Mouse (Mus musculus) heart, embryonic 15.5 days (tissue): ENCODE data around the gene Aicda. TPM values are rescaled to one million over a fixed set of nuclear protein-coding genes. Genes with fewer than 3 reads are reported as not detected.

Source experiments
- ATAC-seq: fragments of 200-750 bp; cut with Nextera tagmentation; replicated peaks from 2 replicates; pipeline ENCODE4 v1.8.0; 2017; ENCODE audit warnings: low read depth, moderate TSS enrichment; ENCODE audit not compliant: insufficient number of reproducible peaks, insufficient read depth, low FRiP score
- H3K27ac ChIP-seq: fragments of 300-500 bp; sonication (generic); 2 replicates; pipeline ENCODE4 v1.5.1; 2015; ENCODE audit warnings: mild to moderate bottlenecking, inconsistent platforms
- H3K27me3 ChIP-seq: fragments of 300-500 bp; sonication (generic); 2 replicates; pipeline ENCODE4 v1.6.1; 2015; ENCODE audit warnings: inconsistent platforms
- H3K36me3 ChIP-seq: fragments of 300-500 bp; sonication (generic); 2 replicates; pipeline ENCODE4 v1.6.1; 2015; ENCODE audit warnings: mild to moderate bottlenecking, inconsistent platforms
- H3K4me1 ChIP-seq: fragments of 300-500 bp; sonication (generic); replicated peaks from 2 replicates; pipeline ENCODE4 v1.6.1; 2015; ENCODE audit warnings: inconsistent platforms
- H3K4me2 ChIP-seq: fragments of 300-500 bp; sonication (generic); 2 replicates; pipeline ENCODE4 v1.6.1; 2015; ENCODE audit warnings: inconsistent platforms, mild to moderate bottlenecking, moderate library complexity
- H3K4me3 ChIP-seq: fragments of 300-500 bp; sonication (generic); 2 replicates; pipeline ENCODE4 v1.5.1; 2015; ENCODE audit warnings: mild to moderate bottlenecking, inconsistent platforms
- H3K9ac ChIP-seq: fragments of 300-500 bp; sonication (generic); 2 replicates; pipeline ENCODE4 v1.6.1; 2015; ENCODE audit warnings: mild to moderate bottlenecking, inconsistent platforms
- H3K9me3 ChIP-seq: fragments of 300-500 bp; sonication (generic); replicated peaks from 2 replicates; pipeline ENCODE4 v1.6.1; 2016; ENCODE audit warnings: inconsistent platforms
- WGBS: fragments of 180-500 bp; shearing (Covaris S2); methylation state at CpG from one replicate; pipeline ENCODE4 v1.1.7; 2015; ENCODE audit warnings: mixed read lengths; 5-methylcytosine and 5-hydroxymethylcytosine counted together
- polyA plus RNA-seq: library from polyadenylated mRNA; unstranded; fragments of >200 nt; fragmentation: Nextera tagmentation; extraction: Ambion mirVana; gene quantifications from 2 replicates; pipeline ENCODE4 v1.2.1, GENCODE M21; 2015

Gene Aicda
- polyA plus RNA-seq, 1 experiment from 2014 or later, result not detected

GRCm38 (mm10) chr6:122601615-122602014, 48.0 kb downstream of the Aicda start:
- Histone ChIP-seq H3K4me3 (peak overlapping the region; percentile 61), H3K36me3 (no peaks in the 10 kb centered on the region), H3K27ac (no peak overlapping the region), H3K4me2 (peak overlapping the region; percentile 68), H3K27me3 (no peaks in the 10 kb centered on the region), H3K9ac (no peak overlapping the region), H3K9me3 (no peaks in the 10 kb centered on the region), H3K4me1 (no peaks in the 10 kb centered on the region; the same call in 1 of the 2 replicates)
- 81% methylated on average over 3 of the region's 3 CpGs for WGBS
- ATAC-seq, result no peak

GRCm38 (mm10) chr6:122602242-122602991, 48.8 kb downstream of the Aicda start, which contains the start of gene Apobec1:
TSS of gene Apobec1 (minus strand) at chr6:122602444.
- 2% methylated on average over 22 of the region's 22 CpGs for WGBS
- peak within 1 kb of the TSS; percentile 81 for H3K27ac ChIP-seq

GRCm38 (mm10) chr6:122602992-122603322, 49.4 kb downstream of the Aicda start:
- Histone ChIP-seq H3K4me2 (peak overlapping the region; percentile 68), H3K4me1 (no peaks in the 10 kb centered on the region; the same call in 1 of the 2 replicates), H3K27me3 (no peaks in the 10 kb centered on the region), H3K9ac (peak overlapping the region; percentile 48), H3K27ac (peak overlapping the region; percentile 81), H3K4me3 (peak overlapping the region; percentile 61), H3K36me3 (no peaks in the 10 kb centered on the region), H3K9me3 (no peaks in the 10 kb centered on the region)
- 31% methylated on average over 1 of the region's 1 CpGs for WGBS
- ATAC-seq, result no peak

More at GRCm38 (mm10) chr6:122602242-122602991, 48.8 kb downstream of the Aicda start, which contains the start of gene Apobec1:
- Histone ChIP-seq H3K27me3 (no peaks in the 10 kb centered on the region), H3K4me1 (no peaks in the 10 kb centered on the region; the same call in 1 of the 2 replicates), H3K9me3 (no peaks in the 10 kb centered on the region), H3K36me3 (no peaks in the 10 kb centered on the region), H3K9ac (peak within 1 kb of the TSS; percentile 48), H3K4me2 (peak within 1 kb of the TSS; percentile 68), H3K4me3 (peak within 1 kb of the TSS; percentile 61)
- peak; percentile 68 for ATAC-seq

- no peaks in the 10 kb centered on the region for H3K9me3 ChIP-seq
- no peak overlapping the region for H3K27ac ChIP-seq
- H3K27me3 ChIP-seq, result no peaks in the 10 kb centered on the region
- no peak for ATAC-seq
- H3K9ac ChIP-seq, result no peak overlapping the region
- H3K4me1 ChIP-seq, result peaks cover under 1% of the 10 kb centered on the region; the same call in 1 of the 2 replicates
- no peak overlapping the region for H3K4me3 ChIP-seq
- no peaks in the 10 kb centered on the region for H3K36me3 ChIP-seq
- no peak overlapping the region for H3K4me2 ChIP-seq
Measured at GRCm38 (mm10) chr6:122604260-122604659, 50.7 kb downstream of the Aicda start.

- Histone ChIP-seq H3K9me3 (no peaks in the 10 kb centered on the region), H3K36me3 (no peaks in the 10 kb centered on the region), H3K4me2 (no peak overlapping the region), H3K4me1 (peaks cover 6% of the 10 kb centered on the region), H3K4me3 (no peak overlapping the region), H3K27ac (no peak overlapping the region), H3K27me3 (no peaks in the 10 kb centered on the region), H3K9ac (no peak overlapping the region)
- ATAC-seq, result no peak
- 82% methylated on average over 8 of the region's 8 CpGs for WGBS
Measured at GRCm38 (mm10) chr6:122605483-122605882, 51.9 kb downstream of the Aicda start.

- Histone ChIP-seq H3K4me3 (no peak overlapping the region), H3K36me3 (no peaks in the 10 kb centered on the region), H3K9me3 (no peaks in the 10 kb centered on the region), H3K4me2 (no peak overlapping the region), H3K9ac (no peak overlapping the region), H3K4me1 (peaks cover 6% of the 10 kb centered on the region), H3K27me3 (no peaks in the 10 kb centered on the region), H3K27ac (no peak overlapping the region)
- WGBS, result 88% methylated on average over 11 of the region's 11 CpGs
- no peak for ATAC-seq
Measured at GRCm38 (mm10) chr6:122606661-122607060, 53.1 kb downstream of the Aicda start.

- no peak overlapping the region for H3K27ac ChIP-seq
- no peak overlapping the region for H3K9ac ChIP-seq
- no peaks in the 10 kb centered on the region for H3K27me3 ChIP-seq
- H3K9me3 ChIP-seq, result no peaks in the 10 kb centered on the region
- ATAC-seq, result no peak
- H3K4me2 ChIP-seq, result no peak overlapping the region
- WGBS, result 88% methylated on average over 12 of the region's 12 CpGs
- peaks cover 6% of the 10 kb centered on the region; the same call in 1 of the 2 replicates for H3K4me1 ChIP-seq
- H3K36me3 ChIP-seq, result no peaks in the 10 kb centered on the region
- H3K4me3 ChIP-seq, result no peak overlapping the region
Measured at GRCm38 (mm10) chr6:122607700-122608099, 54.1 kb downstream of the Aicda start.

GRCm38 (mm10) chr6:122608434-122609376, 55.1 kb downstream of the Aicda start:
- Histone ChIP-seq H3K4me3 (no peak overlapping the region), H3K9ac (no peak overlapping the region), H3K27me3 (no peaks in the 10 kb centered on the region), H3K4me2 (no peak overlapping the region), H3K27ac (no peak overlapping the region), H3K36me3 (no peaks in the 10 kb centered on the region), H3K9me3 (no peaks in the 10 kb centered on the region), H3K4me1 (peaks cover 6% of the 10 kb centered on the region; the same call in 1 of the 2 replicates)
- no peak for ATAC-seq
- 77% methylated on average over 10 of the region's 10 CpGs for WGBS

GRCm38 (mm10) chr6:122609377-122609728, 55.8 kb downstream of the Aicda start:
- H3K4me2 ChIP-seq, result no peak overlapping the region; the same call in 1 of the 2 replicates
- no peaks in the 10 kb centered on the region for H3K27me3 ChIP-seq
- H3K4me3 ChIP-seq, result no peak overlapping the region
- H3K27ac ChIP-seq, result no peak overlapping the region
- no peak for ATAC-seq
- no peaks in the 10 kb centered on the region for H3K9me3 ChIP-seq
- 24% methylated on average over 9 of the region's 9 CpGs for WGBS
- H3K9ac ChIP-seq, result no peak overlapping the region
- no peaks in the 10 kb centered on the region for H3K36me3 ChIP-seq
- H3K4me1 ChIP-seq, result peaks cover 6% of the 10 kb centered on the region; the same call in 1 of the 2 replicates

GRCm38 (mm10) chr6:122609771-122610170, 56.2 kb downstream of the Aicda start, which contains the start of gene Gdf3:
TSS of gene Gdf3 (minus strand) at chr6:122610087.
- ATAC-seq, result no peak
- no peak within 1 kb of the TSS for H3K9ac ChIP-seq
- 26% methylated on average over 14 of the region's 14 CpGs for WGBS
- peaks cover 6% of the 10 kb centered on the region; the same call in 1 of the 2 replicates for H3K4me1 ChIP-seq
- no peak within 1 kb of the TSS for H3K4me3 ChIP-seq
- no peaks in the 10 kb centered on the region for H3K27me3 ChIP-seq
- no peaks in the 10 kb centered on the region for H3K9me3 ChIP-seq
- no peak within 1 kb of the TSS for H3K27ac ChIP-seq
- H3K36me3 ChIP-seq, result no peaks in the 10 kb centered on the region
- no peak within 1 kb of the TSS; the same call in 1 of the 2 replicates for H3K4me2 ChIP-seq

GRCm38 (mm10) chr6:122612426-122612825, 58.8 kb downstream of the Aicda start:
- H3K9ac ChIP-seq, result no peak overlapping the region
- no peaks in the 10 kb centered on the region for H3K27me3 ChIP-seq
- peaks cover 6% of the 10 kb centered on the region; the same call in 1 of the 2 replicates for H3K4me1 ChIP-seq
- no peak overlapping the region for H3K4me3 ChIP-seq
- WGBS, result 81% methylated on average over 4 of the region's 4 CpGs
- H3K36me3 ChIP-seq, result no peaks in the 10 kb centered on the region
- ATAC-seq, result no peak
- H3K27ac ChIP-seq, result no peak overlapping the region
- no peak overlapping the region for H3K4me2 ChIP-seq
- no peaks in the 10 kb centered on the region for H3K9me3 ChIP-seq
